Mouse (Mus musculus): Measurements from ENCODE around the gene Snai3. TPM values are rescaled to one million over a fixed set of nuclear protein-coding genes. Genes with fewer than 3 reads are reported as not detected.
A peak's percentile ranks its signal among the peaks of the same experiment; 100 is the strongest.

Snai3 gene
- total RNA-seq, 2 experiments from 2014 or later = not detected

DNA sequence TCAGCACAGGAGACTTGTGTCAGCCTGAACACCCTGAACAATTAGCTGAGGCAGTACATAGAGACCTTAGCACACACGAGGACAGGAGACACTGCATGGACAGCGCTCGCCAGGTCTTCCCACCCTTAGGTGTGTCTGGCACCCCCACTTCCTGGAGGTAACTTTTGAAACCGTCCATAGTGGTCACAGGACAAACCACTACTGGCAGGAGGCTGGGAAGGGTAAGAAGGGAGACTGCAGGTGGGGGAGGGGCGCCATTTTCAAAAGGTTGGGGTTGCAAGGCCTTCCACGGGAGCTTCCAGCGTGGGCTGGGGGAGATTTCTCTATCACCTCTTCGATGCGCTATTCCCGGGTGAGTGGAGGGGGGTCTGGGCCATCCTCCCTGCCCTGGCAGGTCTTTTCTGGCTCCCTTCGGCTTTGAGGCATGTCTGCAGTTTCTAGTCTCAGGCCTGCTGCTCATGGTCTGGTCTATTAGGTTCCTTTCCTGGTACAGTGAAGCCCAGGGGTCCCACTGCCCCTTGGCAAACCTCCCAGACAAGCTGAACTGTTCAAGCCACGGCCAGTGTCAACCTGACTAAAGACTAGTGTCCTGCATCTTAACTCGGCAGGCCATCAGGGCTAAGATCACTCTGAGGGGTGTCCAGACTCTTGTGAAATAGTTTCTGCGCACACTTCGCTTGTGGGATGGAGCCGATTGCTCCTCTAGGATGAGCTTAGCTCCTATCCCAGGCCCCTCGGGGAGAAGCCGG is 28.7 kb downstream of the Snai3 start:
- DNase-seq = peak in 1 of 2 experiments; percentile 15

GRCm38 (mm10) chr8:122430646-122431045 is 29.9 kb downstream of the Snai3 start:
- DNase-seq = no peak

DNA sequence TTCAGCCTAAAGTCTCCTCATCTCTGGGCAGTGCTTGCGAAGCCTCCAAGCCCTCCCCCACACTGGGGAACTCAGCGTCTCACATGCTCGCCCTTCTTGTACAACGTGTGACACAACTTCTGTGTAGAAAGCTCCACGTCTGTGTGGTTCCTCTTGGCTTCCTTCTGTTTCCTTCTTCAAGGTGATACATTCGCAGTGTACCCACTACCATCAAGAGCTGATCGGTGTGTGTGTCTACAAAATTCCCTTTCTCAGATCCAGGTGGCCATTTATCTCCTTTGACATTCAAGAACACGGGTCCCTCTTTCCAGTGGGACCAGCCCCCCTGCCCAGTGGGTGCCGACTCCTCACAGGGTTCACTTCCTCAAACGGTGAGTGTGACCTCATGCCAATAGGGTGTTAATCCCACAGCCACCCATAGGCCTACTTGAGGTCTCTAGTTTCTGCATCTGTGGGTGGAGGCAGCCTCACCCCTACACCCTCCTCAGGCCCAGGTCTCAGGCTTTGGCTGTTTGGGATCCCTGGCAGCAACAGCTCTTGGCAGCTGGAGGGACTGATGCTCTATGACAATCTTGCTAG is 30.4 kb downstream of the Snai3 start:
- no peak for DNase-seq

DNA sequence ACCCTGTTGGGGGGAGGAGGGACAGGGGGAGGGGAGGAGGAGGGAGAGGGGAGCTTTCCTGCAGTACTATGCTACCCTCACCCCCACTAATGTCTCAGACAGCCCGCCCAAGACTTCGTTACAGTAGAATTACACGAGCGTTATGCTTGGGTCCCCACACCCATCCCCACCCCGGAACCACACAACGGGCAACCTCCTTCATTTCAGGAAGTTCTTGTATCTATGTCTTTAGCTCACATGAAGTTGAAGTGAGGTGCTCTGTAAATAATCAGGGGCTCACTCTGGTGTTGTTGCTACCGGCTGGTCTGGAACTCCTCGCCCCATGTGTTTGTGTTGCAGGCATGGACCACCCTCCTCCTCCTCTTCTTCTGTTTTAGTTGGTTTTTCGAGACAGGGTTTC is 32.4 kb downstream of the Snai3 start:
- no peak for DNase-seq

- DNase-seq = no peak
These were observed 32.9 kb downstream of the Snai3 start for GRCm38 (mm10) chr8:122427607-122428006.

- DNase-seq = no peak
These were observed 34.4 kb downstream of the Snai3 start for GRCm38 (mm10) chr8:122426145-122426544.

DNA sequence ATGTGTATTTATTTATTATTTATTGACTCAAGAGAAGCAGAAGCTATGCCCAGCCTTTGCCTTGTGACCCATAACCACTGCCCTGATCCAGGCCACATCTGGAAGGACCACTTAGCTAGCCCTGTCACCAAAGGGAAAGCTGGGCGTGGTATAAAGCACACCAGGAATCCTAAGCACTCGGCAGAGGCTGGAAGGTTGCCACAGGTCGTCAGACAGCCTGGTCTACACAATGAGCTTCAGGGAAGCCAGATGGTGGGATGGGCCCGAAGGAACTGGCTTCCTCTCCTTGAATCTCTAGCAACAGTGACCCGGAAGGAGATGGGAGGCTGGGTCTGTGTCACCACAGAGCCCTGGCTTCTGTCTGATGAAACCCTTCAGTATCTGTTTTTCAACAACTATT is 36.9 kb downstream of the Snai3 start:
- DNase-seq = no peak

GRCm38 (mm10) chr8:122423217-122423616 is 37.3 kb downstream of the Snai3 start:
- DNase-seq = no peak

DNA sequence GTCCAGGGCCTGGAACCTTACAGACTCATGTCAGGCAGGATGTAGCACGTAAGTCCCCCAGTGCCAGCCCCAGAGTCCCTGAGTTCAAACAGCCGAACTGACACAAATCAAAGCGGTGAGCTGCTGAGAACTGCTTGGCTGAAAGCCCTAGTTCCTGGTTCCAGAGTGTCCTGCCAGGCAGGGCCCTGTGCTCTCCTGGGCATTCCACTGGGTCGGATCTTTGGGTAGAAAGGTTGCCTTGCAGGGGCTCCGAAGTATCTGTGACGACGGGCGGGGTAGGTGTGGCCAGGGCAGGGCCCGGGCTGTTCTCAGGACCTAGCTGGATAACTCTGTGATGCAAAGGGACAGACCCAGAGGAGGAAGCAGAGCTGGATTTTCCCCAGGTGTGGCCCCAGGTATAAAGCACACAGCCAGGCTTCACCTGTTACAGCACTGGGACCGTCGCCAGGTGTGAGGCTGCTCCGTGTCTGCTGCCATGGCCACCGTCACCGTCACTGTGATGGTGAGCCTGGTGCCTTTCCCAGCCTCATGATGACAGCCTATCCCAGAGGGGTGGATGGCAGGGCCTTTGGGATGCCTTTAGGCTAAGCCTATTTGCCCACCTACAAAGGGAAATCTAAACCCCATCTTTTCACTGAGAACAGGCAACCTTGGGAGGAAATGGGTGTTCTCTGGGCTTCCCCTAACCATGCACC is 39.0 kb downstream of the Snai3 start, which contains the start of gene Il17c:
Il17c (plus strand) TSS at position 645 of the 695 bp plus-strand sequence.
- no peak for DNase-seq

DNA sequence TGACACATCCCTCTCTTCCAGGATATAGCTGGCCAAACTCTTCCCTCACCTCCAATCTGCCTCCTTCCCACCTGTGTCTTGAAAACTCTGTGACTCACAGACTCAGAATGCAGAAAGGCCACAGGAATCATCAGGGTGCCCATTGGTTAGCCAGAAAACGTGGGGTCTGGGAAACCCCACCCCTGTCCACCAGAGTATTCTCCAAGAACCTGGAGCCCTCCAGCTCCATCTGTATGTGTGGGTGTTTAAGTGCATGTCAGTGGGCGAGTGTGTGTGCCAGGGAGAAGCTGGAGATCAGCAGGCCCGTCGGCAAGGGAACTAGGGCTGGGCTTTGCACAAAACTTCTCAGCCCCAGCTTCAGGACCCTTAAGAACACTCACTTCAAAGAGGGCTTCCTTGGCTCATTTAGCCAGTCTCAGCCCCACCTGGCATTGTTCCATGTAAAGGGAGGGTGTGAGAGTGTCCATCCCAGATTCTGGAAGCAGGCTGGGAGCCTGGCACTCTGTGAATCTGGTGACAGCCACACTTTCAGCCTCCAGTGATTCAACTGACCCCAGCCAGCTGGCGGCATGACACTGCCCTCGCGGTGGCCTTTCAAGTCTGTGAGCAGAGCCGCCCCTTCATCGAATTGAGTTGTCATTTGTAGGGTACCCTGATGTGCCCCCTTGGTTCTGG is 40.5 kb downstream of the Snai3 start:
- DNase-seq = no peak

DNA sequence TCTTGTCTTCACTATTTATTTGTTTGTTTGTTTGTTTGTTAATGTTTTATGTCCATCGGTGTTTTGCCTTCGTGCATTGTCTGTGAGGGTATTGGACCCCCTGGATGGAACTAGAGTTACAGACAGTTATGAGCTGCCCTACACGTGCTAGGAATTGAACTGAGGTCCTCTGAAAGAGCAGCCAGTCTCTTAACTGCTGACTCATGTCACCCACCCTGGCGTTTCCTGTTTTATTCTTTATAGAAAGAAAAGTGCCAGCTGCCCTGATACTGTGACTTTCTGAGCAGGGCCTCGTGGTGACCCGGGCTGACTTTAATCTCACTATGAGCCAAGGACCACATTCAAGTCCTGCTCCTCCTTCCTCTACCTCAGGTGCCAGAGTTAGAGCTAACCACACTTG is 45.0 kb downstream of the Snai3 start:
- DNase-seq = no peak

DNA sequence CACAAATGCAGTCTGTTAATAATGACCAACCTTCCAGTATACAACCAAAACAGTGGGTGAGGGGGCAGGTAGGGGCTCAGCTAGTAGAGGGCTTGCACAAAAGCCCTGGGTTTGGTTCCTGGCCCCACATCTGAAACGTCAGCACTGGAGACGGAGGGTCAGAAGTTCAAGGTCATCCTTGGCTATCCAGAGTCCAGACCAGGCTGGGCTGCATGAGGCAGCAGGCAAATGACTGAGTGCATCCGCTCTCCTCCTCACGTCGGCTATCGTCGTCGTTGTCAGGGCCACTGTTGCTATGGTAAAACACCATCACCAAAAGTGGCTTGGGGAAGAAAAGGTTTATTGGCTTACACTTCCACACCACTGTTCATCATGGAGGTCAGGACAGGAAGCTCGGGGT is 46.2 kb downstream of the Snai3 start:
- no peak for DNase-seq

- DNase-seq = no peak
These were observed 52.9 kb downstream of the Snai3 start for GRCm38 (mm10) chr8:122407678-122408077.

- no peak for DNase-seq
These were observed 55.3 kb downstream of the Snai3 start for GRCm38 (mm10) chr8:122405146-122405805.

Small RNAs within 50 kb of the gene (microRNA-seq; reads per million reads assigned to microRNA genes)
- gene Gm24366 = not detected

Other genes starting within 250 kb of the Snai3 start
- 10 to 100 TPM; 14.0 to 15.5 TPM for gene Zfpm1, start 178.6 kb downstream of the Snai3 start, total RNA-seq (2021)
- gene Trhr2, start 100.0 kb downstream of the Snai3 start, total RNA-seq (2021) = not detected
- 10 to 100 TPM; 40.1 to 42.7 TPM for gene Zc3h18, start 84.1 kb downstream of the Snai3 start, total RNA-seq (2021)
- not detected for gene Il17c, start 38.7 kb downstream of the Snai3 start, total RNA-seq (2021)
- 10 to 100 TPM; 25.6 to 36.8 TPM for gene Cyba, start 27.8 kb downstream of the Snai3 start, total RNA-seq (2021)
- gene Mvd, start 17.3 kb downstream of the Snai3 start, total RNA-seq (2021) = 10 to 100 TPM; 23.2 to 30.3 TPM
- gene Rnf166, start 15.3 kb upstream of the Snai3 start, total RNA-seq (2021) = 10 to 100 TPM; 37.3 to 59.9 TPM
- gene Ctu2, start 15.4 kb upstream of the Snai3 start, total RNA-seq (2021) = 10 to 100 TPM; 20.0 to 29.1 TPM
- 10 to 100 TPM; 19.5 to 24.7 TPM for gene Piezo1, start 90.6 kb upstream of the Snai3 start, total RNA-seq (2021)
- gene Cdt1, start 107.3 kb upstream of the Snai3 start, total RNA-seq (2021) = 1 to 10 TPM; 8.7 to 9.1 TPM
- gene Aprt, start 116.2 kb upstream of the Snai3 start, total RNA-seq (2021) = 10 to 100 TPM; 72.4 to 87.2 TPM
- gene Galns, start 150.7 kb upstream of the Snai3 start, total RNA-seq (2021) = 1 to 10 TPM; 6.0 to 6.8 TPM
- 10 to 100 TPM; 49.9 to 64.4 TPM for gene Trappc2l, start 150.9 kb upstream of the Snai3 start, total RNA-seq (2021)
- not detected for gene Pabpn1l, start 162.0 kb upstream of the Snai3 start, total RNA-seq (2021)
- 10 to 100 TPM in 1 of 2 experiments, 1 to 10 TPM in 1; 8.7 to 13.7 TPM for gene Cbfa2t3, start 238.4 kb upstream of the Snai3 start, total RNA-seq (2021)